Mouse (Mus musculus) gastrocnemius, postnatal 36 days (tissue): ENCODE data around the gene Pdcd1lg2. TPM values are rescaled to one million over a fixed set of nuclear protein-coding genes. Genes with fewer than 3 reads are reported as not detected.

Source experiments
- DNase-seq, 2 experiments: peaks; one replicate each; pipeline ENCODE4 v3.0.0; 2022
- intact Hi-C: fragments of 180-260 bp; cut with DNase I; formaldehyde crosslinking; loops from one replicate; pipeline ENCODE4 v1.15.1; 2025
- total RNA-seq, 2 experiments: library from RNA; stranded (reverse); gene quantifications; 2 replicates each; pipeline ENCODE4 v1.2.3; 2021

Pdcd1lg2 gene
- total RNA-seq, 2 experiments from 2014 or later = not detected

- intact Hi-C loops = no loop called here
- no peak for DNase-seq
Observed at GRCm38 (mm10) chr19:29462462-29462861, 51.7 kb downstream of the Pdcd1lg2 start.

DNA sequence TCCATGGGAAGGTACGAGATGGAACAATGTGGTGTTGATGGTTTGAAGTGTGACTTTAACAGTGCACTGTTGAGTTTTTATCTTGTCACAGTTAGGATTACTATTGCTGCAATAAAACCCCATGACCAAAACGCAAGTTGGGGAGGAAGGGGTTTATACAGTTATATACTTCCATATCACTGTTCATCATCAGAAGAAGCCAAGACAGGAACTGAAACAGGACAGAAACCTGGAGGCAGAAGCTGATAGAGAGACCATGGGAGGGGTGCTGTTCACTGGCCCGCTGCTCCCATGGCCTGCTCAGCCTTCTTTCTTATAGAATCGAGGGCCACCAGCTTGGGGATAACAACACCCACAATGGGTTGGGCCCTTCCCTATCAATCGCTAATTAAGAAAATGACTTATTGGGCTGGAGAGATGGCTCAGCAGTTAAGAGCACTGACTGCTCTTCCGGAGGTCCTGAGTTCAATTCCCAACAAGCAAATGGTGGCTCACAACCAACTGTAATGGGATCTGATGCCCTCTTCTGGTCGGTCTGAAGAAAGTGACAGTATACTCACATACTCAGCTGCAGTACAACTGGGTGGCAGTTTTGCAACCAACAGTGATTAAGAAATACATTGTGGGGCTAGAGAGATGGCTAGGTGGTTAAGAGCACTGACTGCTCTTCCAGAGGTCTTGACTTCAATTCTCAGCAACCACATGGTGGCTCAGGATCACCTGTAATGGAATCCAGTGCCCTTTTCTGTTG, 53.1 kb downstream of the Pdcd1lg2 start:
- intact Hi-C loops = no loop called here
- DNase-seq = no peak

- intact Hi-C loops = no loop called here
- no peak for DNase-seq
Observed at GRCm38 (mm10) chr19:29466819-29467218, 56.1 kb downstream of the Pdcd1lg2 start.

DNA sequence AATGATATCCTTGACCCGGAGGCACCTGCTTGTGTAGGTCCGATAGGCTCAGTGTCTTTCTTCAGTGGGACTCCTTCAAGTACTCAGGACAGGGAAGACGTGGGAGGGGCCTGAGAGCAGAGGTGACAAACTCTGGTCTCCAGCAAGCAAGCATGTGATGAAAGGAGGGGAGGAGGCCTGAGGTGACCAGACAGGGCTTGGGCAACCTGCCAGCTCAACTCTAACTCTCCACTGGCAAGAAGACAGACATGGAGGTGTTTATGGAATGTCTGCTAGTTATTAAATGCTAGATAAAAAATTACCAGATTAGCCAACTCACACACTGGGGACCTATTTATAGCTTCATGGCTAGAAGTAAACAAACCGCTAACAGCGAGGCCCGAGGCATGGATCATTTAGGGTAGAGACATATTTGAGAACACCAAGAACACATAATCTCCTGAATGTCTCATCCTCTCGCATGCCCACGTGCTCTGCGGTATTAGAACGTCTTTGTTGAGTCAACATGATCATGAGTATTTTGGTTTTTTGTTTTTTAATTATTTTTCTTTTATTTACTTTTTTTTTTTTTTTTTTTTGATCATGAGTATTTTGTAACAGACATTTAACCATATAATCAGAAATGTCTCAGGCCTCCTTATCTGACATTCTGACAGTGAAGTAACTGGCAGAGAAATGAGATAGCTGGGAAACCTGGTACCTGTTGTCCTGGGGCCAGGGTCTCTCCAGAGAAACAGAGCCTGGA, 58.4 kb downstream of the Pdcd1lg2 start:
- intact Hi-C loops = no loop called here
- peak in 1 of 2 experiments; percentile 19 for DNase-seq

- intact Hi-C loops = no loop called here
- no peak for DNase-seq
Observed at GRCm38 (mm10) chr19:29469686-29470254, 59.1 kb downstream of the Pdcd1lg2 start.

GRCm38 (mm10) chr19:29470652-29471051, 59.9 kb downstream of the Pdcd1lg2 start:
- intact Hi-C loops = no loop called here
- DNase-seq = peak; percentile 38 to 41

GRCm38 (mm10) chr19:29472424-29472823, 61.7 kb downstream of the Pdcd1lg2 start:
- intact Hi-C loops = no loop called here

DNA sequence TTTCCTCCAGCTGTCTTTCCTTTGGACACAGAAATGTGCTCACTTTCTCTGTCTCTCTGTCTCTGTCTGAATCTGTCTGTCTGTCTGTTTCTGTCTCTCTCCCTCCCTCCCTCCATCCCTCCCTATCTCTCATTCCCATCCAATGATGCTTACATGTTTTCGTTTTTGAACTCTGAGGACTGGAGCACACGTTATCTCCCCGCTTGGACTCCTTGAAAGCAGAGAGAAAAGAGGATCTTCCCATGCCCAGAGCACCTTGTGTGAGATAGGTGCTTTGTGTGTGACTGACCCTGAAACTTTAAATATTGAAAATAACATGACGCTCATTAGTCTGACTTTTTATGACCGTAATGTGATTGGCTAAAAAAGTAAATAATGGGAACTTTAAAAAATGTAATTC, 62.2 kb downstream of the Pdcd1lg2 start:
- no peak for DNase-seq
- intact Hi-C loops = no loop called here

More at GRCm38 (mm10) chr19:29472424-29472823, 61.7 kb downstream of the Pdcd1lg2 start:
- no peak for DNase-seq

DNA sequence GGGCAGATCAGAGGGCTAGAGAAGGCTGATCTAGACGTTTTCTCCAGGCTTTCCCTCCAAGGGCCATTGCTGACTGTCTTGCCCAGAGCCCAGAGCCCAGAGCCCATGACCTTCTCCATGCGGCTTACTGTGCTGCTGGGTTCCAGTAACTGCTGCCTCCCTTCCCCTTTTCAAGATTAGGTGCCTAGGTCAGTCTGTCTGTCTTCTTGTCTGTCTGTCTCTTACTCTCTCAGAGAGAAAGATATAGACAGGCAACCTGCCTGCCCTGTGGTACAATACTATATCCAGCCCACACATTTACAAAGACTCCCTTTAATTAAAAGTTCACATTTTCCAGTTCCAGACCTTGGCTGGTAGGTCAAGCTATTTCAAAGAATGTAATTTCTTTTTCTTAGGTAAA, 64.1 kb downstream of the Pdcd1lg2 start:
- intact Hi-C loops = no loop called here
- no peak for DNase-seq

- DNase-seq = no peak
- intact Hi-C loops = no loop called here
Observed at GRCm38 (mm10) chr19:29475210-29475620, 64.5 kb downstream of the Pdcd1lg2 start.

DNA sequence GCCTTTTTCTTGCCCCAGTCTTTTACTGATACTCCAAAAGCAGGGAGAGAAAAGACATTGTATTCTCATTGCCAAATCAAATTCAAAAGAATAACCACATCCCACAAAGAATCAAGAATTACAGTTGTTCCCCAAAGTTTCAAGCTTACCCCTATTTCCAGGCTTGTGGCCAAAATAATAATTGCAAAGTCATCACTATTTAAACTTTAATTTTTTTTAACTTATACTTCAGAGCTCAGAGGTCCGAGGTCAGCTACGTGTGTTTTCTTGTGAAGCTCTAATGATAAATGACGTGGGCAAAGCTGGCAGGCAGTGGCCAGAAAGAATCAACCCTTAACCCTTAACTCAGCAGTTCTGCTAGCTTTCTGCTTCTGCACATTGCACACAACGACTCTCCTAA, 67.9 kb downstream of the Pdcd1lg2 start:
- no peak for DNase-seq
- intact Hi-C loops = no loop called here

- intact Hi-C loops = no loop called here
- DNase-seq = no peak
Observed at GRCm38 (mm10) chr19:29481578-29481977, 70.9 kb downstream of the Pdcd1lg2 start.

- no peak for DNase-seq
- intact Hi-C loops = no loop called here
Observed at GRCm38 (mm10) chr19:29482148-29482547, 71.4 kb downstream of the Pdcd1lg2 start.

GRCm38 (mm10) chr19:29482637-29483036, 71.9 kb downstream of the Pdcd1lg2 start:
- intact Hi-C loops = no loop called here
- DNase-seq = no peak

- intact Hi-C loops = no loop called here
- DNase-seq = no peak
Observed at GRCm38 (mm10) chr19:29483386-29483785, 72.7 kb downstream of the Pdcd1lg2 start.

DNA sequence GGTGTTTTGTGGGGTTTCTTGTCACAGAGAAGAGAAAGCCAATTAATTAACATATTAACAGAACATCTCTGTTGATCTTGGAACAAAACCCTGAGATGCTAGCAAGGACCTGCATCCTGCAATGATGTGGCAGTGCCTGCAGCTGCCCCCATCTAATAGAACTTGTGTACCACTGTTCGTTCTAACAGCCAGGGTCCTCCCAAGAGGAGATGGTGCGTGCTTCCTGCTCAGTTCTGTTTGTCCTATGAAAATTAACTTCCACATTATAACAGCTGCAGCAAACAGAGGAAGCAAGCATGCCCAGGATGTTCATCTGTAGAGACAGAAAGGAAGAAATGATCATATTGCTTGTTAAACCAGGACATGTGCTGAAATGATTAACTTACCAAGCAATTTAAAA, 73.8 kb downstream of the Pdcd1lg2 start:
- intact Hi-C loops = no loop called here
- no peak for DNase-seq

DNA sequence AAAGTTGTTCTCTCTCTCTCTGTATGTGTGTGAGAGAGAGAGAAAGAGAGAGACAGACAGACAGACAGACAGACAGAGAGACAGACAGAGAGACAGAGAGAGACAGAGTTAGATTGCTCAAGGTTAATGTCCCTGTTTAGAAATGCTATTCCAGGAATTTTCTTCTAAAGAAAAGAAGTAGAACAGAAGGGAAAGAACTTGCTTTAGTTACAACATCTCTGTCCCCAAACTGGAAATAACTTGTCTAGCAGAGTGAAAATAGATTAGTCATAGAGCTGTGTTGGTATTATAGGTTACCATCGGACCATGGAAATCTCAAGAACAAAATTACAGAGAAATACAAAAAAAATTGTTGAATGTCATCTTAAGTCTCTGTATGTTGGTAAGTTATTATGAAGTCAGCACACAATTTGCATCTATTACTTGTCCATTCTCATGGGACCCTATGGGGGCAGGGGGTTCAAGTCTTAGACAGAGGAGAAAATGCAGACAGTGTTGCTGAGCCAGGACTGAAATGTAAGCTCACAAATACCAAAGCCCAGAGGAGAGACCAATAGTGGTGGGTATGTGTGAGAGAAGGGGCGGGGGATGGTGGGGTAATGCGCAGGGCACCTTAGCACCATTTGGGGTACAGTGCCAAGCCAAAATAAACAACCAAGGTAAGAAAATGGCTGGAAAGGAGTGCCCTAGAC, 74.7 kb downstream of the Pdcd1lg2 start:
- intact Hi-C loops = no loop called here
- no peak for DNase-seq

GRCm38 (mm10) chr19:29486545-29487206, 76.0 kb downstream of the Pdcd1lg2 start:
- intact Hi-C loops = no loop called here
- DNase-seq = no peak

GRCm38 (mm10) chr19:29487326-29488072, 76.8 kb downstream of the Pdcd1lg2 start:
- intact Hi-C loops = no loop called here
- DNase-seq = no peak

DNA sequence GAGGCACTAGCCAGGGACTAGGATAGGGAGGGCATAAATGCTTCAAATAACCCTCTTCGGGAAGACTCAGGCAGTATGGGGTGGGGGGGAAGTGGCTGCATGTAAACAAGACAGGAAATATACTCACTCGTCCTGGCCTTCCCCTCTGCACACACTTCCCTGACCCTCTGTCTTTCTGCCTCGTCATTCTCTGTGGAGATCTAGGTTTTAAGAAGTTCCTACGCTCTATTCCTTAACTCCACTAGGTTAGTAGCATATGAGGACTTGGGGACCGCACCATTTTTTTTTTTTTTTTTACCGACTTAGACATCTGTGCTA, 77.3 kb downstream of the Pdcd1lg2 start:
- intact Hi-C loops = no loop called here
- no peak for DNase-seq
